Comparison of ENCODE assay signal across 26 mouse cellular contexts in genomic region chr1:129586635-129587034, GRCm38 (mm10).
"Had no signal": no experiment of that assay in that cellular context is flagged by ENCODE, and none has a peak within 500 bp of the region (broad histone marks: within the 10 kb centered on the region; RNA-seq: fewer than 3 reads in every experiment).

No protein-coding gene starts in this region.

- H3K4me1 ChIP-seq: heart, embryonic 10.5 days; hindbrain, embryonic 10.5 days; hindbrain, embryonic 12.5 days; intestine, embryonic 15.5 days; limb, embryonic 12.5 days; liver, embryonic 13.5 days; liver, embryonic 15.5 days had no signal

- H3K9me3 ChIP-seq: heart, embryonic 10.5 days; heart, embryonic 12.5 days; hindbrain, embryonic 10.5 days; hindbrain, embryonic 12.5 days; intestine, embryonic 15.5 days; limb, embryonic 10.5 days; limb, embryonic 12.5 days; liver, embryonic 13.5 days; liver, embryonic 15.5 days had no signal

- H3K27me3 ChIP-seq: heart, embryonic 12.5 days; hindbrain, embryonic 12.5 days; intestine, embryonic 15.5 days; limb, embryonic 12.5 days; liver, embryonic 13.5 days; liver, embryonic 15.5 days had no signal

- DNase-seq: gastrocnemius, adult 2 months; gastrocnemius, postnatal 10 days; gastrocnemius, postnatal 25 days; heart, adult 18-20 months; heart, postnatal 10 days; heart, postnatal 4 days; kidney, adult 18-20 months; kidney, postnatal 14 days; kidney, postnatal 4 days; liver; liver, embryonic 13.5 days had no signal

- H3K36me3 ChIP-seq: heart, embryonic 10.5 days; heart, embryonic 12.5 days; hindbrain, embryonic 10.5 days; hindbrain, embryonic 12.5 days; intestine, embryonic 15.5 days; limb, embryonic 10.5 days; limb, embryonic 12.5 days; liver, embryonic 13.5 days; liver, embryonic 15.5 days had no signal

- ATAC-seq: hindbrain, embryonic 16.5 days; inflammation-experienced regulatory T-cells, adult 6 months; intestine, embryonic 15.5 days; intestine, postnatal 0 days had no signal

- H3K4me3 ChIP-seq: gastrocnemius, adult 2 months; heart, embryonic 10.5 days; heart, embryonic 12.5 days; hindbrain, embryonic 10.5 days; hindbrain, embryonic 12.5 days; intestine, embryonic 15.5 days; layer of hippocampus, adult 2 months; left cerebral cortex, adult 2 months; limb, embryonic 10.5 days; limb, embryonic 12.5 days; liver, embryonic 13.5 days; liver, embryonic 15.5 days had no signal

- H3K4me2 ChIP-seq: heart, embryonic 12.5 days; hindbrain, embryonic 12.5 days; hindbrain, embryonic 14.5 days; intestine, embryonic 15.5 days; limb, embryonic 12.5 days; liver, embryonic 11.5 days; liver, embryonic 13.5 days; liver, embryonic 15.5 days had no signal

- H3K27ac ChIP-seq: gastrocnemius, adult 2 months; heart, embryonic 10.5 days; hindbrain, embryonic 10.5 days; hindbrain, embryonic 12.5 days; hindbrain, embryonic 14.5 days; intestine, embryonic 15.5 days; layer of hippocampus, adult 2 months; left cerebral cortex, adult 2 months; limb, embryonic 10.5 days; limb, embryonic 12.5 days; liver, embryonic 13.5 days; liver, embryonic 15.5 days had no signal

- H3K9ac ChIP-seq: heart, embryonic 12.5 days; hindbrain, embryonic 12.5 days; hindbrain, embryonic 14.5 days; intestine, embryonic 15.5 days; limb, embryonic 12.5 days; liver, embryonic 13.5 days; liver, embryonic 15.5 days had no signal
